Mouse (Mus musculus) heart, postnatal 0 days (tissue): ENCODE results near the gene Hcar2.

Source experiments
- CTCF ChIP-seq: IDR thresholded peaks from 2 replicates; pipeline ENCODE4 v1.5.1; 2016; ENCODE audit warnings: antibody characterized with exemption, control low read depth, low read depth
- EP300 ChIP-seq: IDR thresholded peaks from 2 replicates; pipeline ENCODE4 v1.6.1; 2016; ENCODE audit warnings: antibody characterized with exemption, low read depth

DNA sequence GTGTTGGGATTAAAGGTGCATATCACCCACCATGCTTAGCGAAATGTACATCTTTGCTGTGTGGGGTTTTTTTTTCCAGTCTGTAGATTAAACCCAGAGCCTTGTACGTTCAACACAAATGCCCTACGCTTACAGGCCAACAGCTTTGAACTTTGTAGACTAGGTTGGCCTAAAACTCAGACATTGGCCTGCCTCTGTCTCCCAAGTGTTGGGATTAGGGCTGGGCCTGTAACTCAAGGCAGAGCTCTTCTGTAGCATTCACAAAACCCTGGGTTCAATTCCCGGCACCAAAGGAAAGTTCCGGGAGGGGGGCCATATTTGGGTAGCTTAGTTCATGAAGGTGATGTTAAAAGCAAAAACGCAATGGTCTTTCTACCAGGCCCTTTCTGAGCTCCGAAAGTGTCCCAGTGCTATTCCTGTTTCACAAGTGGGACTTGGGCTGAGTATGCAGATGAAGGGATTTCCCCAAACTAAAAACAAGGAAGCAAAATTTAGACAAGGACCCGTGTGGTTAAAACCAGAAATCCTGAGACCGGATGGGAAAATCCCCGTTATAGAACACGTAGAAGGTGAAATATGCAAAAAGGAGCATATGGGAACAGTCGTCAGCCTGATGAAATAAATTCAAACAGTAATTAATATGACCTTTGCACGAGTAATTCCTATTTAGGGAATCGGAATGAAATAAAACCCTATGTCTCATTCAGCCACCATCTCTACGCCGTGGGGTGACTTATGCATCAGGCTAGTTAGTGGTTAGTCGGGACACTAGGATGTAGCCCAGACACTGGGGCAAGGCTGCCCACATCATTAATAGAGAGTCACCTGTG is 41.1 kb upstream of the Hcar2 start:
- TF ChIP-seq EP300 (no peak), CTCF (no peak)
